Mouse (Mus musculus): ENCODE measurements around the gene Fads2.

DNA sequence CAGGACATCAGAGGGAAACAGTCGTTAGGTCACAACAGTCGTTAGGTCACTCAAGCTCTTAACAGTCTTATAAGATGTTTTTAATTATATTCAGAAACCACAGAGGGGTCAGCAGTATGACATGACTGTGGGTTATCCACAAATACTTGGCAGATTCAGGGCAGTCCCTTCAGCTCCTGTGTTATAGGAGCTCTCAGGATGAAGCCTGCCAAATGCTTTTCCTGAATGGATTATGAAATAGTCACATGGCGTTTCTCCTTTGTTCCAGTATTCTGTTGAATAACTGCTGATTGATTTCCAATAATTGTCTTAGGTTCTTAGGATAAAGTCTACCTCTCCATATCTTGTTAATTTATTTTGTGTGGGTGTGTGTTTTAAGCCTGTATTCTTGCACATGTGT is 47.6 kb upstream of the Fads2 start:
- no peak for TF ChIP-seq CTCF (IDR thresholded peaks at IDR 0.05 in 2 of 3, conservative IDR thresholded peaks at IDR 0.05 in 1 of 3; ENCODE audit: control insufficient read depth in 1 of 3, insufficient read depth in 1 of 3, low read depth in 2 of 3, low read length in 3 of 3, poor library complexity in 1 of 3, severe bottlenecking in 1 of 3)
- no peak for TF ChIP-seq CHD2 (IDR thresholded peaks at IDR 0.05; ENCODE audit: low read length)
- no peak for TF ChIP-seq MAZ (IDR thresholded peaks at IDR 0.05; ENCODE audit: low read depth, low read length)
- no peak for TF ChIP-seq ZKSCAN1 (IDR thresholded peaks at IDR 0.05; ENCODE audit: low read depth, low read length)
- no peak for TF ChIP-seq NRF1 (IDR thresholded peaks at IDR 0.05; ENCODE audit: insufficient read depth, low read depth, low read length, poor library complexity, severe bottlenecking)
- no peak for TF ChIP-seq SMC3 (IDR thresholded peaks at IDR 0.05; ENCODE audit: low read depth, low read length)
- no peak for TF ChIP-seq HCFC1 (IDR thresholded peaks at IDR 0.05; ENCODE audit: low read depth, low read length)
- TF ChIP-seq ZNF384 (IDR thresholded peaks at IDR 0.05; ENCODE audit: low read depth, low read length) = no peak
- TF ChIP-seq POLR2AphosphoS5 (IDR thresholded peaks at IDR 0.05; ENCODE audit: borderline replicate concordance, low read depth, low read length) = no peak
- TF ChIP-seq TCF12 (IDR thresholded peaks at IDR 0.05; ENCODE audit: low read depth, low read length) = no peak
- TF ChIP-seq ZC3H11A (IDR thresholded peaks at IDR 0.05; ENCODE audit: low read depth, low read length) = no peak
- no peak for TF ChIP-seq EP300 (IDR thresholded peaks at IDR 0.05; ENCODE audit: low read depth in 1 of 2, low read length in 2 of 2)
